Mouse (Mus musculus): ENCODE data around the gene Bbc3.

DNA sequence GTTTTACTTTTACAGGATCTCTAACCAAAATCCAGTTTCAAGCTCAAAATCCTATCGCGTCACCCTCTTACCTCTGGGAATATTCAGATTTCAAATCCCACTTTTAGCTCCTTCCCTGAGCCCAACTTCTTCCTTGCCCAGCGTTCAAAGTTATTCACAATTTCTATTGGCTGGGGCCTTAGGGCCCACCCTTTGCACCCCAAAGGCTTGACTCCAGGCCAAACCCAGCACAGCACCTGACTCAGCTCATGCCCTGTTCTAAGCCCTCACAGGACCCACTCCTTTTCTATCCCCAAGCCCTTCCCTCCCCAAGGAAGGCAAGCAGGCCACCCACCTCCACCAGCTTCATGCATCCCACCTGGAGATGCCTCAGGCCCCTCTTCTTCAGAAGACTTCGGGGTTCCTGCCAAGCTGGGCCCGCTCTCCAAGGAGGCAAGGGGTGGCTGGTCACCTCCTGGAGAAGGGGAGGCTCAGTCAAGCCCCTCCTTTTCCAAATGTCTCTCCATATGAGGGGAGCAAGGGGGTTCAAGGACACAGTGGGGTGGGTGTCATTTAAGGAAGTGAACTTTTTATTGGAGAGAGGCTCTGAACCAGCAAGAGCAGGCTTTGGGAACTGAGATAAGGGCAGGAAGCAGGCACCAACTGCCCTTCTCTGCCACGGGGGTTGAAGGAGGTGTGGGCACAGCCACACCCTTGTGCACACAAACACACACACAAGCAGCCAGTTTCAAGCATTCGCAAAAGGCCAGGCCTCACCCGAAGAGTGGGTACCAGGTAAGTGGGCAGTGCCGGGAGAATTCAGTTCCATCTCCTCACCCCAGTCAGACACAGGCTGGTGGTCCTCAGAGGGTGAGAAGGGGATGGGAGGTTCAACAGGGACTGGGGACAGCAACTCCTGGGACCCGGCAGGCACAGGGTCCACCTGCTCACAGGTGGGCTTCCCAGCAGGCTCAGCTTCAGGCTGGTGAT, 33.0 kb upstream of the Bbc3 start:
- TF ChIP-seq EP300 (IDR thresholded peaks at IDR 0.05) = no peak
- TF ChIP-seq CTCF (IDR thresholded peaks at IDR 0.05) = no peak
